ENCODE assay signal across 8 mouse cellular contexts in the genomic region with DNA sequence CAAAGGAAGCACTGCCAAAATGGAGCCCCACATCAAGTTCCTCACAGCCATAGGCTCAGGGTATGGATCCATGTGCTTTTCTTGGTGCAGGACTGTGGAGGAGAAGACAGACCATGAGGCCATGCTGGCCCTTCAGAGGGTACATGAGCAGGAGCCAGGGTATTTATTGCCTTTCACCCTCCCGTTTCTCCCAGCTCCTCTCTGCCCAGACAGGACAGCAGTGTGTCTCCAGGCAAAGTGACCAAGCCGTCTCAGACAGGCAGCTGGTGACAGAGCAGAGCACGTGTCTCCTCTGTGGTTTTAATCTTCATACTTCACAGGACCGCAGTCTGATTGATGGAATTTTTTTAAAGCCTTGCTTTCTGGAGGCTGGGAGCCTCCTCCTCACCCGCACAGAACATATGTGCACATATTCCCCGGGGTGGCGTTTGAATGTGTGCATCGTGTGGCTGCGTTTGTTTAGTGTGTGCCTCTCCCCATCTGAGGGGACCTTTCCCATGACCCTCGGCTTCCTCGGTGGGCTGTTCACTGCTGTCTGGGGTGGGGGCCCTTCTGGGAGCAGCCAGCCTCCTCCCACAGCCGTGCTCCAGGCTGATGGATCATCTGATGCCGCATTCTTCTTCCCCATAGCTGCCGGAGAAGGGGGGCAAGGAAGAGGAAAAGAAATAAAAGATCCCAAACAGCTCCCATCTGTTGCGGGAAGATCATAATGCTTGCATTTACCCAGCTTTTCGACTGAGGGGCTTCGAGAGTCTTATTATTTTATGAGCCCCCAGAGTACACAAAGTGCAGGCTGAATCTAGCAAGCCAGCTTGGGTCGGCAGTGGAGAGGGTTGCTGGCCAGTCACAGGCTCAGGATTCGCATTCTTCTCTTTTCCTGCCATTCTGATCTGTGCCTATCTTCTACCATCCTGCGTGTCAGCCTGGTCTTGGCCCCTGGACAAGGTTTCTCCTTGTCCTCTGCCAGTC.
DNase-seq lines count a peak whose midpoint lies in the region; ATAC-seq lines count a peak whose summit lies in the region.

No protein-coding gene starts in this region.

- H3K9me3 ChIP-seq in lung, embryonic 16.5 days (ENCODE audit: control insufficient read depth, low read length) = no peaks in the 10 kb centered on the region
- H3K9me3 ChIP-seq in forebrain, embryonic 11.5 days (ENCODE audit: control insufficient read depth, low read length) = no peaks in the 10 kb centered on the region

- peak overlapping the region; percentile 43; the same call in 1 of the 2 replicates for H3K4me2 ChIP-seq in lung, embryonic 16.5 days (ENCODE audit: low read depth, low read length)
- 0 out of 2 replicates have a peak overlapping the region, but pooled peaks have one; percentile 0 for H3K4me2 ChIP-seq in forebrain, embryonic 11.5 days (ENCODE audit: low read depth, low read length, severe bottlenecking)

- H3K27ac ChIP-seq in lung, embryonic 16.5 days (ENCODE audit: low read length) = no peak overlapping the region
- H3K27ac ChIP-seq in forebrain, embryonic 11.5 days (ENCODE audit: low read depth, low read length) = peak overlapping the region; percentile 37; the same call in 1 of the 2 replicates

- H3K9ac ChIP-seq in lung, embryonic 16.5 days (ENCODE audit: low read length) = no peak overlapping the region
- no peak overlapping the region for H3K9ac ChIP-seq in forebrain, embryonic 11.5 days (ENCODE audit: low read length)

- no peaks in the 10 kb centered on the region for H3K36me3 ChIP-seq in lung, embryonic 16.5 days (ENCODE audit: control insufficient read depth, insufficient read depth, low read length)
- H3K36me3 ChIP-seq in forebrain, embryonic 11.5 days (ENCODE audit: control insufficient read depth, insufficient read depth, low read length) = no peaks in the 10 kb centered on the region

- no peak for DNase-seq in lung, postnatal 14 days
- DNase-seq in forebrain, embryonic 11.5 days (ENCODE audit: low spot score) = peak; percentile 62
- DNase-seq in layer of hippocampus, postnatal 36 days = peak; percentile 56 to 64
- peak; percentile 38 to 42 for DNase-seq in right cerebral cortex, postnatal 10 days (ENCODE audit: low spot score in 2 of 2)
- DNase-seq in adrenal gland, postnatal 10 days = no peak
- DNase-seq in gastrocnemius, postnatal 25 days = no peak
- no peak for DNase-seq in cerebellum, adult 8-10 months

- peaks cover 13% of the 10 kb centered on the region for H3K4me1 ChIP-seq in lung, embryonic 16.5 days (replicated peaks; ENCODE audit: control insufficient read depth, insufficient read depth, low read length)
- H3K4me1 ChIP-seq in forebrain, embryonic 11.5 days (replicated peaks; ENCODE audit: control insufficient read depth, insufficient read depth, low read length) = peaks cover 4% of the 10 kb centered on the region

- WGBS in lung, embryonic 16.5 days = 16% methylated on average over 20 of the region's 20 CpGs
- WGBS in forebrain, embryonic 11.5 days = 49% methylated on average over 20 of the region's 20 CpGs

- H3K4me3 ChIP-seq in lung, embryonic 16.5 days (ENCODE audit: low read length) = no peak overlapping the region
- H3K4me3 ChIP-seq in forebrain, embryonic 11.5 days (ENCODE audit: low read depth, low read length) = no peak overlapping the region

- peak; percentile 87 for ATAC-seq in lung, embryonic 16.5 days (ENCODE audit: low read depth)
- peak; percentile 88 for ATAC-seq in forebrain, embryonic 11.5 days (replicated peaks; ENCODE audit: low FRiP score)

- no peaks in the 10 kb centered on the region for H3K27me3 ChIP-seq in lung, embryonic 16.5 days (ENCODE audit: control insufficient read depth, insufficient read depth, low read depth, low read length)
- H3K27me3 ChIP-seq in forebrain, embryonic 11.5 days (ENCODE audit: control insufficient read depth, insufficient read depth, low read length) = no peaks in the 10 kb centered on the region

Comparison
In these comparisons a context has a peak if more than half of its experiments do, and no peak if none do; other contexts are left out.
1. DNase-seq: peak in forebrain, embryonic 11.5 days (single experiment), layer of hippocampus, postnatal 36 days (2 of 2) and right cerebral cortex, postnatal 10 days (2 of 2); none in lung, postnatal 14 days (single experiment), adrenal gland, postnatal 10 days (single experiment), gastrocnemius, postnatal 25 days (single experiment) and cerebellum, adult 8-10 months (single experiment).